Mouse (Mus musculus): ENCODE measurements at regions not wholly inside any gene's neighbourhood (a gene's known extent, or its start where the extent isn't known, plus 50 kb on each side); places are given as distances from the start of the nearest gene placed in this dataset.

DNA sequence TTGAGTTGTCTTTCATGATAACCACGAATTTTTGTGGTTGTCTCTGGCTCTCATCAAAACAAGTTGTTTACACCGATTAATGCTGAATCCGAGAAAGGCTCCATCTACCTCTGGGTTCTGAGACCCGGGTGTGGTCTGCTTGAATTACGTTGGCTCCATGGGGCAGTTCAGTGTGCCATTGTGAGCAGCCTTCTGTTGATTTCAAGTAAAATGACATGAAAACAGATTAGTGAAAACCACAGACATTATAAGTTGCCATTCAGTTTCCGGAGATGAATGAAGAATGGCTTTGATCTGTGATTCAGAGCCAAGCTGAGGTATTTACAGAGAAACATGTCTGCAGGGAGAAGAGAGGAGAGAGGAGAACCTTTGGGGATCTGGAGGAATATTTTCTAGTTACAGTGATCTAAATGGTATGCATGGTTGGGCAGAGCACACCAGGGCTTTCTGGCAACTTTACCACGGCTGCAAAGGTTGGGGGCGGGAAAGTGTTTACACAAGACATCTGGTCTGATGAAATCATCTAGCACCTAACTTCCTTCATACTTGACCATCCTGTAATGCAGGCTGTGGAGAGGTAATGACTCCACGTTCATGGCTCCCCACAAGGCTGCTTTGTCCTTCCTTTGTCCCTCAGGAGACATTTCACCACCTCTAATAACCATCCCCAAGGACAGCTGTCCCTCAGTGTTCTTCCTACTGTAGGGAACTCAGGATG is 74.7 kb upstream of the Sesn3 start:
- TF ChIP-seq CTCF (conservative IDR thresholded peaks at IDR 0.05; ENCODE audit: low read length) (no peak), NANOG (IDR thresholded peaks at IDR 0.05; ENCODE audit: borderline replicate concordance, low read length) (no peak), POU5F1 (IDR thresholded peaks at IDR 0.05; ENCODE audit: borderline replicate concordance, low read length) (no peak)
